Mouse (Mus musculus): ENCODE data around the gene Ndufv3. TPM values are rescaled to one million over a fixed set of nuclear protein-coding genes. Genes with fewer than 3 reads are reported as not detected.
A peak's percentile ranks its signal among the peaks of the same experiment; 100 is the strongest.
"Not testable (repeated sequence)": the region's sequence is repeated elsewhere in the genome, so short reads cannot be mapped to it uniquely, and the experiment has no call there.

The Ndufv3 gene
- total RNA-seq, 2 experiments from 2014 or later = 222 to 229 TPM

DNA sequence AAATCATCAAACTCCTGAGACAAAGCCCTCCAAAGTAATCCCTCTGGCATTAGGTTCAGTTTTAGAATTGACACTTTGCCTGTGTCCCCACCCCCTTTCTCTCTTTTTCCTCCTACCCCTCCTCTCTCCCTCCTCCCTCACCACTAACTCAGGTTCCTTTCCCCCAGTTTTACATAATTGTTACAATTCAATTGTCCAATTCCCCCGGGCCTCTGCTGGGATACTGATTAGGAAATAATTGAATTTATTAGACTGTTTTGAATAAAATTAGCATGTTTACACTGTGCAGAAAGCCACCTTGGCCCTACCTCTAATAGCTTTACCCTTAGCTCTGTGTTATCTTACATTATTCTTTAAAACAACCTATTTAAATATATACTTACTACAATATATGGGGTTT lies 5.2 kb upstream of the Ndufv3 start:
- no peak for TF ChIP-seq CTCF (IDR thresholded peaks at IDR 0.05)
- Histone ChIP-seq H3K27ac (no peak overlapping the region), H3K4me3 (no peak overlapping the region)
- intact Hi-C loops (cut with DNase I) = loop anchor here (5.0 kb wide), 1 partner anchor 148 kb away; no protein-coding TSS in a partner anchor
- DNase-seq (ENCODE audit: extremely low spot score in 1 of 2, low spot score in 2 of 2) = no peak

DNA sequence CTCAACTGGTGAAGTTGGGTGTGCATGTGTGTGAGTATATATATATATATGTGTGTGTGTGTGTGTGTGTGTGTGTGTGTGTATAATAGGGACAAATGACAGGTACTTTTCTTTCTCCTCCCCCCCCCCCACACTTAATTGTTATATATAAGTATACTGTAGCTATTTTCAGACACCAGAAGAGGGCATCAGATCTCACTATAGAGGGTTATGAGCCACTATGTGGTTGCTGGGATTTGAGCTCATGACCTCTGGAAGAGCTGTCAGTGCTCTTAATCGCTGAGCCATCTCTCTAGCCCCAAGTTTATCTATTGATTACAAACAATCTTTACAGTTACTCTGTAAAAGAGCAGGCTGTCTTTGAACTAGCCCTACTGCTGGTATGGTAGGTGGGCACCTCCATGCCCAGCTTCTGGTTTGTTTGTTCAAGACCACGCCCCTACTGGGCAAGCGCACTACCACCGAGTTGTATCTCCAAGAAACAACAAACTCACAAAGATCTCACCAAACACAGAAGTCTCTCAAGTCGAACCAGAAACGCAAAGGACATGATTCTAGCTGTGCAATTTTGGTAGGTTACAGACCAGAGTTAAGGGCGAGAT lies 470 bp upstream of the Ndufv3 start:
- no peak for DNase-seq (ENCODE audit: extremely low spot score in 1 of 2, low spot score in 2 of 2)
- no peak; the same call in 1 of the 2 replicates for TF ChIP-seq CTCF (IDR thresholded peaks at IDR 0.05)
- Histone ChIP-seq H3K27ac (0 out of 2 replicates have a peak overlapping the region, but pooled peaks have one; percentile 4), H3K4me3 (peak overlapping the region; percentile 76)
- intact Hi-C loops (cut with DNase I) = no loop called here

DNA sequence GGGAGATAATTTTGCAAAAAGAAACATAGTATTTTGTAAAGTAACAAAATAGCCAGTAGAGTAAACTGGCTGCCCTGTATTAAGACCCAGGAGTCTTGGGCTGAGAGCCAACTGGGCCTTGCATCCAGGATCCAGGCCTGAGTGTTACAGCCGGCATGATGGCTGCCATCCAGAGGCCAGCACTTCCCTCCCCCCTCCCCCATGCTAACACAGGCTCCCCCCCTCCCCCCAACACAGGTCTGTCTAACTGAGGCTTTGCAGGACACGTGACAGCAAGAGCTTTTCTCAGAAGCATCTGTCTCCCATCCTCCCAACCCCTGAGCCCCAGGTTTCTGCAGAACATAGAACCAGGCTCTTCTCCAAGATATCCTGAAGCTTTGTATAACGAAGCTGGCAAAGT lies 980 bp downstream of the Ndufv3 start:
- Histone ChIP-seq H3K27ac (peak overlapping the region; percentile 94), H3K4me3 (peak overlapping the region; percentile 76)
- intact Hi-C loops (cut with DNase I) = loop anchor here (2.0 kb wide), 1 partner anchor 44 kb away; the partner anchor contains the start of gene Pknox1
- TF ChIP-seq CTCF (IDR thresholded peaks at IDR 0.05) = no peak
- DNase-seq (ENCODE audit: extremely low spot score in 1 of 2, low spot score in 2 of 2) = no peak

DNA sequence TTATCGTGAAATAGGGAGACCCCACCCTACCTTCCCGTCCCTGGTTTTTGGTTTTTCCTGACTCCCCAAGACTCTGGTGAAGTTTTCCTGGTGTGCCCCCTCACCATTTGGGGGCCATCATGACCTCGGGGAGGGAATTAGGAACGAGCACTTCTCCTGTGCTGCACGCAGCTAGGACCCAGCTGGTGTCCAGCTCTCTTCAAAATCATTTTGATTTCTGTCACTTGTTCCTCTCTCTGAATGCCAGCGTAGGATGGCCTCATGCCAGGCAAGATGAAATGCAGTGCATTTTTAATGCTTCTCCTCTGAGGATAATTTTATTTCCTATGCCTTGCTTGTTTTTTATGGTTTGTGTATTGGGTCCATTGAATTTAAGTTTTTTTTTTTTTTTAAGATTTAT lies 2.0 kb downstream of the Ndufv3 start:
- H3K27ac ChIP-seq = no peak overlapping the region
- H3K4me3 ChIP-seq = no peak overlapping the region; the same call in 1 of the 2 replicates
- TF ChIP-seq CTCF (IDR thresholded peaks at IDR 0.05) = no peak
- intact Hi-C loops (cut with DNase I) = loop anchor here (2.0 kb wide), 1 partner anchor 43 kb away; the partner anchor contains the start of gene Pknox1
- no peak for DNase-seq (ENCODE audit: extremely low spot score in 1 of 2, low spot score in 2 of 2)

DNA sequence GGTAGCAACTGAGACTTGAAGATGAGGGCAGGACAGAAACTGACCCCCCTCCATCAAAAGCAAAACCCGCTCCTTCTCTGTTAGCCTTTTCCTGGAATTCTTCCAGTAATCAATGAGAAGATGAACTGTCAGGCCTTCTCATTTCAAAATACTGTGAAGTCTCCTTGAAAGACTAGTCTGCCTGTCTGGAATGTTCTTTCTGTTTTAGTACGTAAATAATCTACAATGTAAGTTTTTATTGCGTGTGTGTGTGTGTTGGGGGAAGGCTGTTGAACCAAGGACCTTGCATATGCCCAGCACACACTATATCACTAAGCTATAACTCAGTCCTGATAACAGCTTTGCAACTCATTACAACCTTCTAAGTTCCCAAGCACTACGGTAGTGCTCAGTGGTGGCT lies 5.2 kb downstream of the Ndufv3 start:
- intact Hi-C loops (cut with DNase I) = no loop called here

DNA sequence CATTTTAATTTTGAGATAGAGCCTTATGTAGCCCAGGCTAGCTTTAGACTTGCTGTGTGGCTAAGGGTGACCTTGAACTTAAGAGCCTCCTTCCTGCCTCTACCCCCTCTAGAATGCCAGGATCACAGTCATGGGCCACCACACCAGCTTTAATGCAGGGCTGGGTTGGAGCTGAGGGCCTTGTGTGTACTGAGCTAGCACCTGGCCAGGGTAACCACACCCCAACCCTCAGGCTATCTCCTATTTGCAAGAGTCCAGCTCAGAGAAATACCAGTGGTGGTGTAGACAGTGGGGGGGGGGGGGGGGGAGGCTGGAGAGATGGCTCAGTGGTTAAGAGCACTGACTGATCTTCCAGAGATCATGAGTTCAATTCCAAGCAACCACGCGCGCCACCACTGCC lies 5.9 kb downstream of the Ndufv3 start:
- intact Hi-C loops (cut with DNase I) = no loop called here
- TF ChIP-seq CTCF (IDR thresholded peaks at IDR 0.05) = no peak
- Histone ChIP-seq H3K4me3 (no peak overlapping the region), H3K27ac (no peak overlapping the region)
- DNase-seq (ENCODE audit: extremely low spot score in 1 of 2, low spot score in 2 of 2) = no peak

More for the DNA sequence above, 5.2 kb downstream of the Ndufv3 start:
- no peak overlapping the region for H3K27ac ChIP-seq
- H3K4me3 ChIP-seq = no peak overlapping the region
- no peak for TF ChIP-seq CTCF (IDR thresholded peaks at IDR 0.05)
- no peak for DNase-seq (ENCODE audit: extremely low spot score in 1 of 2, low spot score in 2 of 2)

DNA sequence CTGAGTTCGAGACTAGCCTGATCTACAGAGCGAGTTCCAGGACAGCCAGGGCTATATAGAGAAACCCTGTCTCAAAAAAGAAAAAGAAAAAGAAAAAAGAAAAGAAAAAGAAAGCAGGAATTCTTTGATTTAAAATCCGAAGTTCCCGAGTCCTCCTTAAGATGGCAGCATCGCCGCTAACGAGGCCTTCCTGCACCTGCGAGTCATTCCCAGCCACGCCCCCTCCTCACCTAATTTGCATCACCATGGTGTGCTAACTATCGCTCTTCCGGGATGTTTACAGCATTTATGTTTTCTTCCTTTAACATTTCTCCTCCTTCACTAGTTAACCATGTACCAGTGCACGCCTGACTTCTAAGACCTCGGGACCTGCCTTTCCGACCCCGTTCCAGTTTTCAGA lies 9.4 kb downstream of the Ndufv3 start:
- H3K27ac ChIP-seq = no peak overlapping the region
- TF ChIP-seq CTCF (IDR thresholded peaks at IDR 0.05) = peak; percentile 48
- H3K4me3 ChIP-seq = no peak overlapping the region
- DNase-seq (ENCODE audit: extremely low spot score in 1 of 2, low spot score in 2 of 2) = no peak
- intact Hi-C loops (cut with DNase I) = loop anchor here (2.0 kb wide), 1 partner anchor 135 kb away; no protein-coding TSS in a partner anchor

DNA sequence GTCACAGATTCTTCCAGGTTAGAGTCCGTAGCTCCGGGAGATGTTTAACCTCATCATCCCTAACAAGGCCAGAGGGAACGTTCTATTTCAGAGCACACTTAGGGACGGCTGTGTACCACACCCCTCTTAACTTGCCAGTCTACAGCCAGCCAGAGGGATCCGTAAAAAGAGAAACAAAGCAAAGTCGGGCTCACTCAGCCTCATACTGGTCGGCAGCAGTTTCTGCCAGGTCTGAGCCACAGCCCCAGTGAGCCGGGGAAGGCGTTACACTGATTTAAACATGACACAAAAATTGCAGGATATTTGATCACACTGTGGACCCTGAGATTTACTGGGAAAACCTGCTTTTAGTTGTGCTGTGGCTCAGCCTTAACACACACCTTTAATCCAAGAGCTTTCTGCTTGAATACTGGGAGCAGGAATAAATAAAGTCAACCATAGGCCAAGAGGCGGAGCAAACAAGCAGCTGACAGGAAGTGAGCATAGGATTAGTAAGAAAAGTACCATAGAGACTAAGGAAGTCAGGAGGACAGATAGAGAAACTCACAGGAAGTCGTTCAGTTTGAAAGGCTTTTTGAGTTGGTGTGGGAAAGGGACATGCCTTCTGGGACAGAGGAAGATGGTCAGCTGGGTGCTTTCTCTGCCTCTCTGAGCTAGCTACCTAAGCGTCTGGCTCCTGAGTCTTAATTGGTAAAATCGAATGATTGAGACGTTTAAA lies 11.7 kb downstream of the Ndufv3 start:
- TF ChIP-seq CTCF (IDR thresholded peaks at IDR 0.05) = no peak
- Histone ChIP-seq H3K27ac (no peak overlapping the region), H3K4me3 (no peak overlapping the region)
- no peak for DNase-seq (ENCODE audit: extremely low spot score in 1 of 2, low spot score in 2 of 2)
- intact Hi-C loops (cut with DNase I) = loop anchor here (10.0 kb wide), 1 partner anchor 493 kb away; no protein-coding TSS in a partner anchor

DNA sequence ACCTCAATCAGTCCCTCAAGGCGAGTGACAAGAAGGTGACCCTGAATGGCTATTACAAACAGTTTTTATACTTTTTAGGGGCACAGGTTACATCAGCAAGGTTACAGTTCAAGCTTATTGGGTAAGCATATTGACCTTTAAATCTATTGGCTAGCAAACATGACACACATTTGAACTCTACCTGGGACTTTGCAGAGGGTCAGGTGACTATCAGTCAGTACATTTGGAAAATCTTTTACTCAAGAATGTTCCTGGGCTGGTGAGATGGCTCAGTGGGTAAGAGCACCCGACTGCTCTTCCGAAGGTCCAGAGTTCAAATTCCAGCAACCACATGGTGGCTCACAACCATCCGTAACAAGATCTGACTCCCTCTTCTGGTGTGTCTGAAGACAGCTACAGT lies 12.4 kb downstream of the Ndufv3 start:
- not testable (repeated sequence) for DNase-seq (ENCODE audit: extremely low spot score in 1 of 2, low spot score in 2 of 2); H3K4me3 ChIP-seq; H3K27ac ChIP-seq
- intact Hi-C loops (cut with DNase I) = loop anchor here (10.0 kb wide), 1 partner anchor 492 kb away; no protein-coding TSS in a partner anchor

DNA sequence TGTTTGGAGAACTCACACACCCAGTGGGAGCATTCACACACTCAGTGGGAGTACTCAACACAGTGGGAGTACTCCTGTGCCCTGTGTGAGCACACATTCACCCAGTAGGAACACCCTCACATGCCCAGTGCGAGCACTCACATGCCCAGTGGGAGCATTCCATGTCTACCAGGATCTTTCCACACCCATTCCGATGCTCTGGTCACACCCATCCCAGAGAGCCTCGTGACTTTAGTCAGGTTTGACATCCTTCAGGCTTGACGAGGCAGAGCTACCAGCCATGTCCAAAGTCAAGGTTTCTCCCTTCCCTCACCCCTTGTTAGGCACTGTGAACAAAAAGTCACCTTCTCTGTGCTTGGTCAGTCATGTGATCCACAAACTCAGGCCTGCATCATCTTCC lies 15.4 kb downstream of the Ndufv3 start:
- no peak for DNase-seq (ENCODE audit: extremely low spot score in 1 of 2, low spot score in 2 of 2)
- TF ChIP-seq CTCF (IDR thresholded peaks at IDR 0.05) = no peak
- intact Hi-C loops (cut with DNase I) = loop anchor here (10.0 kb wide), 1 partner anchor 489 kb away; no protein-coding TSS in a partner anchor
- Histone ChIP-seq H3K4me3 (no peak overlapping the region), H3K27ac (0 out of 2 replicates have a peak overlapping the region, but pooled peaks have one; percentile 15)

DNA sequence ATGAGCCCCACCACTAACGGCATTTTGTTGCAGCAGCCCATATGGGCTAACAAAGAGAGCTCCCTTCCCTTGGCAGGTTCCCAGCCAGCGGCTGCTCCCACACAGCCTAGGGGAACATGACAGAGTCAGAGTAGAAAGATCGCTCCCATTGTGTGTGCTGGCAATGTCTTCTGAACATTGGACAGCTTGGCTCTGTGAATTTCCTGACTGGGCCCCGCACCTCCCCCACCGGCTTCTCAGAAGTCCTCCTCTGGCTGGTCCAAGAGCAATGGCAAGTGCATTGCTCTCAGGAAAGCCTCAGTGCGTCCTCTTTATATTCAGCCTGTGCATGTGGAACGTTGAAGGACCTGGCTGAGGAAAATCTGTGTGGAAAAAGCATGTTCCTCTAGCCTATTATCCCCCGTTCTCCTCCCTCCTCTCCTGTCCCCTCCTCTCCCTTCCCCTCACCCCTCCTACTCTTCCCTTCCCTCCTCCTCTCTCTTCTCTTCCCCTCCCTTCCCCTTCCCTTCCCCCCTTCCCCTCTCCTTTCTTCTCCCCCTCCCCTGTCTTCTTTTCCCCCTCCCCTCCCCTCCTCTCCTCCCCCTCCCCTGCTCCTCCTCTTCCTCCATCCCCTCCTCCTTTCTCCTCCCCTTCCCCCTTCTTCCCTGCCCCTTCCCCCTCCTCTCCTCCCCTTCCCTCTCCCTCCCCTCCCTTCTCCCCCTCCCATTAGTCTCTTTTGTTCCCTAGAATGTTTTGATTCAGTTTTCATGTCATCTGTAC lies 16.1 kb downstream of the Ndufv3 start:
- DNase-seq (ENCODE audit: extremely low spot score in 1 of 2, low spot score in 2 of 2) = peak; percentile 62 to 63
- TF ChIP-seq CTCF (IDR thresholded peaks at IDR 0.05) = no peak
- H3K4me3 ChIP-seq = no peak overlapping the region
- intact Hi-C loops (cut with DNase I) = loop anchor here (2.0 to 10.0 kb wide), 2 partner anchors 27 to 489 kb away; no protein-coding TSS in a partner anchor
- no peak overlapping the region for H3K27ac ChIP-seq

DNA sequence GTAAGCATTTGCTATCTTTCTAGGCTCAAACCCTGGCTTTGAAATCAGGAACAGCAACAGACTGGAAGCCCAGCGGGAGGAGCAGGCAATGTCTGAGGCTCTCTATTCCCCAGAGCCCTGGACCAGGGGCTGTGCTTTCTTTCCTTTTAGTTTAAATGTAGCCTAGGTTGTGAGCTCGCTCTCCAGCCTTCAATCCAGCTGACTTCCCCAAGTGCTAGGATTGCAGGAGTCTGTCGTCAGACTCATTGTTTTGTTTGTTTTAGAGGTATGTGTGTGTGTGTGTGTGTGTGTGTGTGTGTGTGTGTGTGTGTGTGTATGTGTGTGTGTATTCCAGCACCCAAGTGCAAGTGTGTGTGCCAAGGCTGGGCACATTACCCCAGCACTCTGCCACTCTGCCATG lies 20.2 kb downstream of the Ndufv3 start:
- DNase-seq (ENCODE audit: extremely low spot score in 1 of 2, low spot score in 2 of 2) = no peak
- H3K27ac ChIP-seq = no peak overlapping the region
- intact Hi-C loops (cut with DNase I) = no loop called here
- no peak for TF ChIP-seq CTCF (IDR thresholded peaks at IDR 0.05)
- no peak overlapping the region for H3K4me3 ChIP-seq

Data from left cerebral cortex, adult 2 months (tissue).